27 mouse cellular contexts compared by ENCODE assay signal in genomic region chr11:24111720-24112119, GRCm38 (mm10). TPM values are rescaled to one million over a fixed set of nuclear protein-coding genes. Genes with fewer than 3 reads are reported as not detected.
DNase-seq lines count a peak whose midpoint lies in the region; ATAC-seq and TF ChIP-seq lines count a peak whose summit lies in the region.
"Had no signal": no experiment of that assay in that cellular context is flagged by ENCODE, and none has a peak within 500 bp of the region (broad histone marks: within the 10 kb centered on the region; RNA-seq: fewer than 3 reads in every experiment).

No protein-coding gene starts in this region.

- 0 out of 2 replicates have a peak, but pooled peaks cover 6% of the 10 kb centered on the region for H3K36me3 ChIP-seq in embryonic facial prominence, embryonic 13.5 days
- peaks cover 59% of the 10 kb centered on the region for H3K36me3 ChIP-seq in embryonic facial prominence, embryonic 10.5 days (replicated peaks)
- H3K36me3 ChIP-seq: heart, embryonic 13.5 days; midbrain, embryonic 12.5 days had no signal

- H3K4me3 ChIP-seq in embryonic facial prominence, embryonic 13.5 days: no peak overlapping the region
- H3K4me3 ChIP-seq in embryonic facial prominence, embryonic 10.5 days: no peak overlapping the region
- no peak overlapping the region for H3K4me3 ChIP-seq in left cerebral cortex, adult 2 months
- H3K4me3 ChIP-seq: heart, embryonic 13.5 days; hindbrain, embryonic 13.5 days; midbrain, embryonic 12.5 days; neural tube, embryonic 12.5 days had no signal

- 43% methylated on average over 6 of the region's 6 CpGs for WGBS in embryonic facial prominence, embryonic 13.5 days
- WGBS in embryonic facial prominence, embryonic 10.5 days: 66% methylated on average over 6 of the region's 6 CpGs

- peaks cover 71% of the 10 kb centered on the region for H3K4me1 ChIP-seq in embryonic facial prominence, embryonic 13.5 days
- peaks cover 33% of the 10 kb centered on the region for H3K4me1 ChIP-seq in embryonic facial prominence, embryonic 10.5 days

- H3K9me3 ChIP-seq in embryonic facial prominence, embryonic 13.5 days: no peaks in the 10 kb centered on the region
- no peaks in the 10 kb centered on the region for H3K9me3 ChIP-seq in embryonic facial prominence, embryonic 10.5 days
- H3K9me3 ChIP-seq: heart, embryonic 13.5 days; hindbrain, embryonic 13.5 days; midbrain, embryonic 12.5 days; neural tube, embryonic 12.5 days had no signal

- no peak overlapping the region for H3K4me2 ChIP-seq in embryonic facial prominence, embryonic 13.5 days
- H3K4me2 ChIP-seq: heart, embryonic 13.5 days; hindbrain, embryonic 13.5 days; midbrain, embryonic 12.5 days; neural tube, embryonic 12.5 days had no signal

- no peak overlapping the region for H3K9ac ChIP-seq in embryonic facial prominence, embryonic 13.5 days
- H3K9ac ChIP-seq: heart, embryonic 13.5 days; hindbrain, embryonic 13.5 days; midbrain, embryonic 12.5 days; neural tube, embryonic 12.5 days had no signal

- intact Hi-C loops in left cerebral cortex, adult 2 months (cut with DNase I): no loop called here

- peak; percentile 44; the same call in 1 of the 2 replicates for ATAC-seq in embryonic facial prominence, embryonic 13.5 days (ENCODE audit: insufficient number of reproducible peaks, insufficient read depth, low FRiP score, low TSS enrichment, low read depth)
- ATAC-seq in common myeloid progenitor, adult 5-6 weeks (replicated peaks; ENCODE audit: low read depth, poor library complexity, severe bottlenecking): peak; percentile 59
- ATAC-seq in megakaryocyte, adult 5-6 weeks (ENCODE audit: poor library complexity, severe bottlenecking): peak; percentile 82
- ATAC-seq in cerebellum, adult (ENCODE audit: insufficient number of reproducible peaks, low FRiP score, low TSS enrichment): no peak
- ATAC-seq: lung, postnatal 0 days had no signal

- TF ChIP-seq CTCF in left cerebral cortex, adult 2 months (IDR thresholded peaks at IDR 0.05): no peak

- DNase-seq in embryonic facial prominence, embryonic 10.5 days (ENCODE audit: low spot score): no peak
- no peak for DNase-seq in left cerebral cortex, adult 2 months (ENCODE audit: extremely low spot score in 1 of 2, low spot score in 2 of 2)
- no peak for DNase-seq in left cerebral cortex, adult 9 months (ENCODE audit: low spot score in 2 of 2)
- DNase-seq in cerebellum, adult 18-20 months: no peak
- DNase-seq: adrenal gland, postnatal 36 days; cerebellum, adult 11-12 months; cerebellum, postnatal 14 days; heart, adult 18-20 months; heart, postnatal 14 days; kidney, adult 11 months; layer of hippocampus, postnatal 36 days; liver; thymus, postnatal 25 days had no signal

- H3K27ac ChIP-seq in embryonic facial prominence, embryonic 13.5 days: 0 out of 2 replicates have a peak overlapping the region, but pooled peaks have one; percentile 16
- no peak overlapping the region for H3K27ac ChIP-seq in embryonic facial prominence, embryonic 10.5 days (replicated peaks)
- H3K27ac ChIP-seq in left cerebral cortex, adult 2 months: peak overlapping the region; percentile 34; the same call in 1 of the 2 replicates
- H3K27ac ChIP-seq: heart, embryonic 13.5 days; hindbrain, embryonic 13.5 days; midbrain, embryonic 12.5 days; neural tube, embryonic 12.5 days had no signal

- H3K27me3 ChIP-seq in embryonic facial prominence, embryonic 13.5 days: no peaks in the 10 kb centered on the region
- no peaks in the 10 kb centered on the region for H3K27me3 ChIP-seq in embryonic facial prominence, embryonic 10.5 days (replicated peaks; ENCODE audit: low read depth, poor library complexity, severe bottlenecking)
- H3K27me3 ChIP-seq: heart, embryonic 13.5 days; hindbrain, embryonic 13.5 days; midbrain, embryonic 12.5 days; neural tube, embryonic 12.5 days had no signal

RNA-seq across cellular contexts. Expression of gene Bcl11a, which starts 33.9 kb away (rescaled TPM):
- polyA plus RNA-seq in embryonic facial prominence, embryonic 13.5 days (2015; fragmentation: Nextera tagmentation; extraction: Ambion mirVana): 70.0 and 79.1 TPM in 2 replicates
- polyA plus RNA-seq in embryonic facial prominence, embryonic 10.5 days (2016; fragmentation: Nextera tagmentation; extraction: Ambion mirVana): 47.0 and 62.4 TPM in 2 replicates
- total RNA-seq in left cerebral cortex, adult 2 months (2021): 100 to 1,000 TPM; 101 to 103 TPM
- total RNA-seq in common myeloid progenitor, adult 5-6 weeks (2017): 66.2 and 92.3 TPM in 2 replicates
- total RNA-seq in megakaryocyte, adult 5-6 weeks (2015): 31.4 and 33.7 TPM in 2 replicates
- 16.2 and 34.6 TPM in 2 replicates for total RNA-seq in megakaryocyte, adult 5-6 weeks (2017)

RNA-seq across cellular contexts. Expression of gene A830031A19Rik, which starts 36.9 kb away (rescaled TPM):
- not detected in 2 replicates for polyA plus RNA-seq in embryonic facial prominence, embryonic 13.5 days (2015; fragmentation: Nextera tagmentation; extraction: Ambion mirVana)
- not detected in 2 replicates for polyA plus RNA-seq in embryonic facial prominence, embryonic 10.5 days (2016; fragmentation: Nextera tagmentation; extraction: Ambion mirVana)
- 1 to 10 TPM in 1 of 2 experiments, under 1 TPM in 1; 0.82 to 1.4 TPM for total RNA-seq in left cerebral cortex, adult 2 months (2021)
- total RNA-seq in common myeloid progenitor, adult 5-6 weeks (2017): not detected in 2 replicates
- total RNA-seq in megakaryocyte, adult 5-6 weeks (2015): not detected in 2 replicates
- not detected in 2 replicates for total RNA-seq in megakaryocyte, adult 5-6 weeks (2017)
- total RNA-seq: adrenal gland, postnatal 36 days; gastrocnemius, adult 8-10 months; heart, adult 18-20 months; heart, postnatal 14 days had no signal
- polyA plus RNA-seq: heart, embryonic 13.5 days; kidney, embryonic 16.5 days; large intestine, adult 2 months; liver, embryonic 16.5 days; lung, postnatal 0 days; midbrain, embryonic 12.5 days; neural tube, embryonic 12.5 days; stomach, embryonic 14.5 days had no signal
